In genomic region chr12:55912138-55912537, GRCm38 (mm10) we compare ENCODE assay signal across 25 mouse cellular contexts.
A peak's percentile ranks its signal among the peaks of the same experiment; 100 is the strongest.
DNase-seq lines count a peak whose midpoint lies in the region; ATAC-seq lines count a peak whose summit lies in the region.
"Had no signal": no experiment of that assay in that cellular context is flagged by ENCODE, and none has a peak within 500 bp of the region (broad histone marks: within the 10 kb centered on the region; RNA-seq: fewer than 3 reads in every experiment).

No protein-coding gene starts in this region.

- DNase-seq in embryo, embryonic 10 days (ENCODE audit: low spot score), result peak; percentile 42
- DNase-seq in embryo, embryonic 10.5 days (ENCODE audit: low spot score), result no peak
- DNase-seq in midbrain, embryonic 10.5 days (ENCODE audit: low spot score), result peak; percentile 30
- DNase-seq in heart, postnatal 36 days, result no peak
- no peak for DNase-seq in urinary bladder, postnatal 25 days (ENCODE audit: low spot score)
- DNase-seq: adrenal gland, postnatal 14 days; cerebellum, adult 2 months; cerebellum, postnatal 36 days; gastrocnemius, postnatal 14 days; heart, postnatal 14 days; kidney, adult 18-20 months; kidney, postnatal 10 days; layer of hippocampus, adult 9-11 months; lung, postnatal 36 days; right cerebral cortex, postnatal 25 days; thymus, postnatal 14 days had no signal

- intact Hi-C loops in heart, postnatal 36 days (cut with DNase I), result no loop called here

- no peaks in the 10 kb centered on the region for H3K27me3 ChIP-seq in midbrain, embryonic 10.5 days (ENCODE audit: low read depth, poor library complexity, severe bottlenecking)
- H3K27me3 ChIP-seq in midbrain, embryonic 13.5 days, result no peaks in the 10 kb centered on the region
- no peaks in the 10 kb centered on the region for H3K27me3 ChIP-seq in midbrain, embryonic 16.5 days (ENCODE audit: control insufficient read depth, insufficient read depth, low read depth, low read length)
- H3K27me3 ChIP-seq: embryonic facial prominence, embryonic 15.5 days; forebrain, embryonic 13.5 days; limb, embryonic 12.5 days; liver, embryonic 15.5 days; neural tube, embryonic 13.5 days; stomach, embryonic 15.5 days had no signal

- no peak overlapping the region for H3K4me2 ChIP-seq in midbrain, embryonic 13.5 days (replicated peaks)
- no peak overlapping the region for H3K4me2 ChIP-seq in midbrain, embryonic 16.5 days (ENCODE audit: low read length)
- H3K4me2 ChIP-seq: embryonic facial prominence, embryonic 15.5 days; forebrain, embryonic 13.5 days; limb, embryonic 12.5 days; liver, embryonic 15.5 days; neural tube, embryonic 13.5 days; stomach, embryonic 15.5 days had no signal

- no peak overlapping the region for H3K27ac ChIP-seq in midbrain, embryonic 10.5 days (replicated peaks)
- no peak overlapping the region for H3K27ac ChIP-seq in midbrain, embryonic 13.5 days
- no peak overlapping the region for H3K27ac ChIP-seq in midbrain, embryonic 16.5 days (ENCODE audit: low read length)
- H3K27ac ChIP-seq: embryonic facial prominence, embryonic 15.5 days; forebrain, embryonic 13.5 days; limb, embryonic 12.5 days; liver, embryonic 15.5 days; neural tube, embryonic 13.5 days; stomach, embryonic 15.5 days had no signal

- H3K9me3 ChIP-seq in midbrain, embryonic 10.5 days (replicated peaks), result no peaks in the 10 kb centered on the region
- H3K9me3 ChIP-seq in midbrain, embryonic 13.5 days, result no peaks in the 10 kb centered on the region
- H3K9me3 ChIP-seq in midbrain, embryonic 16.5 days (replicated peaks; ENCODE audit: control insufficient read depth, low read length, poor library complexity, severe bottlenecking), result no peaks in the 10 kb centered on the region
- H3K9me3 ChIP-seq: embryonic facial prominence, embryonic 15.5 days; forebrain, embryonic 13.5 days; limb, embryonic 12.5 days; liver, embryonic 15.5 days; neural tube, embryonic 13.5 days; stomach, embryonic 15.5 days had no signal

- no peak for ATAC-seq in midbrain, embryonic 13.5 days
- ATAC-seq in midbrain, embryonic 16.5 days, result peak; percentile 72; the same call in 1 of the 2 replicates
- ATAC-seq: forebrain, embryonic 13.5 days; hindbrain, embryonic 16.5 days had no signal

- H3K9ac ChIP-seq in midbrain, embryonic 13.5 days (replicated peaks), result no peak overlapping the region
- no peak overlapping the region for H3K9ac ChIP-seq in midbrain, embryonic 16.5 days (ENCODE audit: low read depth, low read length)
- H3K9ac ChIP-seq: embryonic facial prominence, embryonic 15.5 days; forebrain, embryonic 13.5 days; limb, embryonic 12.5 days; liver, embryonic 15.5 days; neural tube, embryonic 13.5 days; stomach, embryonic 15.5 days had no signal

- no peaks in the 10 kb centered on the region for H3K36me3 ChIP-seq in midbrain, embryonic 10.5 days
- H3K36me3 ChIP-seq in midbrain, embryonic 13.5 days, result no peaks in the 10 kb centered on the region
- no peaks in the 10 kb centered on the region for H3K36me3 ChIP-seq in midbrain, embryonic 16.5 days (ENCODE audit: control insufficient read depth, insufficient read depth, low read length)
- H3K36me3 ChIP-seq: embryonic facial prominence, embryonic 15.5 days; limb, embryonic 12.5 days; liver, embryonic 15.5 days; neural tube, embryonic 13.5 days; stomach, embryonic 15.5 days had no signal

- H3K4me3 ChIP-seq in midbrain, embryonic 10.5 days, result no peak overlapping the region
- H3K4me3 ChIP-seq in midbrain, embryonic 13.5 days (replicated peaks), result no peak overlapping the region
- no peak overlapping the region for H3K4me3 ChIP-seq in midbrain, embryonic 16.5 days (ENCODE audit: low read depth, low read length)
- H3K4me3 ChIP-seq: embryonic facial prominence, embryonic 15.5 days; forebrain, embryonic 13.5 days; limb, embryonic 12.5 days; liver, embryonic 15.5 days; neural tube, embryonic 13.5 days; stomach, embryonic 15.5 days had no signal

- H3K4me1 ChIP-seq in midbrain, embryonic 10.5 days, result peaks cover 15% of the 10 kb centered on the region
- H3K4me1 ChIP-seq in midbrain, embryonic 13.5 days (replicated peaks), result 0 out of 2 replicates have a peak, but pooled peaks cover 3% of the 10 kb centered on the region
- H3K4me1 ChIP-seq in midbrain, embryonic 16.5 days (ENCODE audit: control insufficient read depth, insufficient read depth, low read length), result peaks cover 13% of the 10 kb centered on the region
- H3K4me1 ChIP-seq: embryonic facial prominence, embryonic 15.5 days; limb, embryonic 12.5 days; liver, embryonic 15.5 days; neural tube, embryonic 13.5 days; stomach, embryonic 15.5 days had no signal

- 27% methylated on average over 3 of the region's 3 CpGs for WGBS in midbrain, embryonic 10.5 days
- 17% methylated on average over 3 of the region's 3 CpGs for WGBS in midbrain, embryonic 13.5 days
- WGBS in midbrain, embryonic 16.5 days, result 15% methylated on average over 3 of the region's 3 CpGs

Comparison
In these comparisons a context has a peak if more than half of its experiments do, and no peak if none do; other contexts are left out.
1. DNase-seq: peak in embryo, embryonic 10 days (single experiment) and midbrain, embryonic 10.5 days (single experiment); none in embryo, embryonic 10.5 days (single experiment), heart, postnatal 36 days (0 of 2) and urinary bladder, postnatal 25 days (single experiment).